In genomic region chr2:120153586-120154360, GRCm38 (mm10) we compare ENCODE assay signal across 8 mouse cellular contexts. TPM values are rescaled to one million over a fixed set of nuclear protein-coding genes. Genes with fewer than 3 reads are reported as not detected.
DNase-seq lines count a peak whose midpoint lies in the region; ATAC-seq and TF ChIP-seq lines count a peak whose summit lies in the region.

No protein-coding gene starts in this region.

- H3K27ac ChIP-seq in layer of hippocampus, adult 2 months = peak overlapping the region; percentile 66
- peak overlapping the region; percentile 32; the same call in 1 of the 2 replicates for H3K27ac ChIP-seq in forebrain, embryonic 15.5 days (replicated peaks)
- peak overlapping the region; percentile 80 for H3K27ac ChIP-seq in limb, embryonic 10.5 days
- no peak overlapping the region for H3K27ac ChIP-seq in midbrain, embryonic 13.5 days

- H3K9me3 ChIP-seq in forebrain, embryonic 15.5 days = no peaks in the 10 kb centered on the region
- H3K9me3 ChIP-seq in limb, embryonic 10.5 days (replicated peaks) = no peaks in the 10 kb centered on the region
- H3K9me3 ChIP-seq in midbrain, embryonic 13.5 days = no peaks in the 10 kb centered on the region

- peak overlapping the region; percentile 74 for H3K4me3 ChIP-seq in layer of hippocampus, adult 2 months
- H3K4me3 ChIP-seq in forebrain, embryonic 15.5 days = peak overlapping the region; percentile 78
- H3K4me3 ChIP-seq in limb, embryonic 10.5 days = peak overlapping the region; percentile 77
- H3K4me3 ChIP-seq in midbrain, embryonic 13.5 days (replicated peaks) = peak overlapping the region; percentile 67

- ATAC-seq in forebrain, embryonic 15.5 days (replicated peaks) = peak; percentile 24; the same call in 1 of the 2 replicates
- peak; percentile 28 for ATAC-seq in midbrain, embryonic 13.5 days

- H3K9ac ChIP-seq in forebrain, embryonic 15.5 days (replicated peaks) = peak overlapping the region; percentile 54
- peak overlapping the region; percentile 70 for H3K9ac ChIP-seq in midbrain, embryonic 13.5 days (replicated peaks)

- TF ChIP-seq CTCF in layer of hippocampus, adult 2 months (conservative IDR thresholded peaks at IDR 0.05) = no peak

- H3K4me2 ChIP-seq in forebrain, embryonic 15.5 days (replicated peaks) = peak overlapping the region; percentile 99
- peak overlapping the region; percentile 99 for H3K4me2 ChIP-seq in midbrain, embryonic 13.5 days (replicated peaks)

- DNase-seq in layer of hippocampus, adult 2 months (ENCODE audit: low spot score in 2 of 2) = no peak
- no peak for DNase-seq in layer of hippocampus, postnatal 14 days (ENCODE audit: low spot score in 2 of 2)
- DNase-seq in NIH3T3 (ENCODE audit: low read depth) = peak; percentile 34
- DNase-seq in limb, embryonic 10.5 days (ENCODE audit: low spot score) = peak; percentile 52
- DNase-seq in left cerebral cortex, postnatal 10 days (ENCODE audit: extremely low spot score in 1 of 2, low spot score in 2 of 2) = no peak
- no peak for DNase-seq in adrenal gland, adult (ENCODE audit: inconsistent age in 2 of 2, low spot score in 1 of 2)

- H3K36me3 ChIP-seq in forebrain, embryonic 15.5 days = no peaks in the 10 kb centered on the region
- no peaks in the 10 kb centered on the region for H3K36me3 ChIP-seq in limb, embryonic 10.5 days
- H3K36me3 ChIP-seq in midbrain, embryonic 13.5 days = no peaks in the 10 kb centered on the region

- peaks cover 12% of the 10 kb centered on the region for H3K27me3 ChIP-seq in forebrain, embryonic 15.5 days
- H3K27me3 ChIP-seq in limb, embryonic 10.5 days (ENCODE audit: low read depth, poor library complexity, severe bottlenecking) = peaks cover 7% of the 10 kb centered on the region
- H3K27me3 ChIP-seq in midbrain, embryonic 13.5 days = peaks cover 12% of the 10 kb centered on the region

- peaks cover 9% of the 10 kb centered on the region for H3K4me1 ChIP-seq in forebrain, embryonic 15.5 days
- peaks cover 16% of the 10 kb centered on the region for H3K4me1 ChIP-seq in limb, embryonic 10.5 days
- peaks cover 12% of the 10 kb centered on the region for H3K4me1 ChIP-seq in midbrain, embryonic 13.5 days (replicated peaks)

- intact Hi-C loops in left cerebral cortex, postnatal 10 days (cut with DNase I) = loop anchor here (5.0 kb wide), 1 partner anchor 56 kb away; no protein-coding TSS in a partner anchor

- WGBS in forebrain, embryonic 15.5 days = 6% methylated on average over 38 of the region's 38 CpGs
- 3% methylated on average over 38 of the region's 38 CpGs for WGBS in limb, embryonic 10.5 days
- WGBS in midbrain, embryonic 13.5 days = 5% methylated on average over 38 of the region's 38 CpGs

RNA-seq across cellular contexts. Expression of gene Ehd4, which starts 0.6 kb away (rescaled TPM):
- total RNA-seq in layer of hippocampus, adult 2 months (2021) = 1 to 10 TPM; 5.4 to 7.6 TPM
- 1 to 10 TPM; 9.7 to 9.8 TPM for total RNA-seq in layer of hippocampus, postnatal 14 days (2021)
- polyA plus RNA-seq in forebrain, embryonic 15.5 days (2015; fragmentation: Nextera tagmentation; extraction: Ambion mirVana) = 9.7 and 11.7 TPM in 2 replicates
- polyA plus RNA-seq in limb, embryonic 10.5 days (2016; fragmentation: Nextera tagmentation; extraction: Ambion mirVana) = 25.3 and 27.5 TPM in 2 replicates
- polyA plus RNA-seq in midbrain, embryonic 13.5 days (2015; fragmentation: Nextera tagmentation; extraction: Ambion mirVana) = 14.1 and 16.4 TPM in 2 replicates
- total RNA-seq in left cerebral cortex, postnatal 10 days (2021) = 10 to 100 TPM in 1 of 2 experiments, 1 to 10 TPM in 1; 9.4 to 10.7 TPM

Comparison
In these comparisons a context has a peak if more than half of its experiments do, and no peak if none do; other contexts are left out.
1. DNase-seq: peak in NIH3T3 (single experiment) and limb, embryonic 10.5 days (single experiment); none in layer of hippocampus, adult 2 months (0 of 2), layer of hippocampus, postnatal 14 days (0 of 2), left cerebral cortex, postnatal 10 days (0 of 2) and adrenal gland, adult (0 of 2).
2. Peak in every context shown above with its lines, with median percentiles within 50 percentile points of each other: H3K4me3 ChIP-seq.